Mouse (Mus musculus): ENCODE results near the gene Samd8. TPM values are rescaled to one million over a fixed set of nuclear protein-coding genes. Genes with fewer than 3 reads are reported as not detected.

Gene Samd8
- polyA plus RNA-seq, 1 experiment: 4.4 TPM

DNA sequence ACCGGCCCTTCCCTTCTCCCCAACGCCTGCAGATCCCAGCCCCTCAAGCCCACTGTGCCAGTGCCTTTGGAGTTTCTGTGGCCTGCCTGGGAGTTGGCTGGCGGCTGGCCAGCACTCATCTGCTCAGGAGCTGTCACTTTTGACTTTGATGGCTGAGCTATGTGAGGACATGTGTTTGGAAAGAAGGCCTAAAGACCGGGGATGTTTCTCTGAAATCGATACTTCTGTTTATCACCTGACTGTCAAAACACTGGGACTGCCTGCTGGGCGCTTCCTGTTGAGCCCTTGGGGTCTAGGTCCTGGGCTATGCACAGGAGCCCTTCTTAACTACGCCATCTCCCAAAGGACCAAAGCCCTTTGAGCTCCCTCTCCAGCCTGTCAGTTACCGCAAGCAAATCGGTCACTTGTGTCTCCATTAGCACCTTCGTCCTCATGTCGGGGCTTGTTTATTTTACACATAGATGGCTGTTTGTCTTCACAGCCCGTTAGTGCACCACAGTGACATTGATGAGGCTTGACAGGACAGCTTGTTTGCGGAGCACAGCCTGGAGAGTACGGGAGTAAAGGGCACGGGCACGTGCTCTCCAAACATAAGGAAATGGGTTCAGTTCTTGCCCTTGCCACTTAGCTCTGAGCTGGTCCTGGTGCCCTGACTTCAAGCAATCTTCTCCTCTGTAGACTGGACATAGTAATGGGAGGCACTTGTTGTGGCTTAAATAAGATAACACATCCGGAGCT is 30.5 kb upstream of the Samd8 start:
- no peak overlapping the region for H3K27ac ChIP-seq (ENCODE audit: control insufficient read depth, insufficient read depth, low read depth, low read length, poor library complexity)
- 84% methylated on average over 17 of the region's 17 CpGs for WGBS
- no peaks in the 10 kb centered on the region for H3K4me1 ChIP-seq (ENCODE audit: control insufficient read depth, insufficient read depth, low read length)
- H3K4me3 ChIP-seq (replicated peaks; ENCODE audit: control insufficient read depth, low read depth, low read length): no peak overlapping the region
- no peak for TF ChIP-seq CTCF (IDR thresholded peaks at IDR 0.05; ENCODE audit: control insufficient read depth, insufficient read depth, low read length)
- TF ChIP-seq POLR2A (IDR thresholded peaks at IDR 0.05; ENCODE audit: borderline replicate concordance, control insufficient read depth, low read depth, low read length): no peak

DNA sequence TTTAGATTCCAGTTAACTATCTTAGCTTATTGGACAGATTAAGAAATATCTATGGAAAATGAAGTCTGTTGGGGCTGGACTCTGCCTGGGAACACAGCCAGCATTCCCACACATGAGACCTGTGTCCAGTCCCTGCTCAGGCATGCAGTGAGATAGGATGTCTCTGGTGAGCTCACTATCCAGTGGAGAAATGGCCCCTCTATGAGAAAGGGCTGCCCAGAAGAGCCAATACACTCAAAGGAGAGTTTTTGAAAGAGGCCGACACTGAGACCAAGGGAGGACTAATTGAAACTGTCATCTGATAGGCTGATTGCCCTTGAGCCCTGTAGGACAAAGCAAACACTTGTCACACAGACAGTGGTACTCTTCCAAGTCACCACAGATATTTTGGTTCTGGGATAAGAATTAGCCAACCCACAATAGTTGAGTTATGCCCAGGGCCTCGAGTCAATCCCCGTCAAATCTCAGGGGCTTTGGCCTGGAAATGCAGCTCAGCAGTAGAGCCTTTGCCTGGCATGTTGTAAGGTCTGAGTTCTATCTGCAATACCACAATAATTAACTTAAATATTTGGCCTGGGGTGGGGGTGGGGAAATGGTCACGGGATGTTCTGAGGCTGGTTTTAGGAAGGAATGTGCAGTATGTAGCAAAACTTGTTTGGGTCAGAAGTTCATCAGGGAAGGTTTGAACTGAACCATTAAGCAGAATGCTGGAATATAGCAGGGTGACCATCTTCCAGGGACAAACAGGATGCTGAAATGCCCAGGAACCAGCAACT is 29.7 kb upstream of the Samd8 start:
- WGBS: 85% methylated on average over 4 of the region's 4 CpGs
- Histone ChIP-seq H3K27ac (ENCODE audit: control insufficient read depth, insufficient read depth, low read depth, low read length, poor library complexity) (no peak overlapping the region), H3K4me1 (ENCODE audit: control insufficient read depth, insufficient read depth, low read length) (no peaks in the 10 kb centered on the region), H3K4me3 (replicated peaks; ENCODE audit: control insufficient read depth, low read depth, low read length) (no peak overlapping the region)
- TF ChIP-seq POLR2A (IDR thresholded peaks at IDR 0.05; ENCODE audit: borderline replicate concordance, control insufficient read depth, low read depth, low read length): no peak
- TF ChIP-seq CTCF (IDR thresholded peaks at IDR 0.05; ENCODE audit: control insufficient read depth, insufficient read depth, low read length): no peak

DNA sequence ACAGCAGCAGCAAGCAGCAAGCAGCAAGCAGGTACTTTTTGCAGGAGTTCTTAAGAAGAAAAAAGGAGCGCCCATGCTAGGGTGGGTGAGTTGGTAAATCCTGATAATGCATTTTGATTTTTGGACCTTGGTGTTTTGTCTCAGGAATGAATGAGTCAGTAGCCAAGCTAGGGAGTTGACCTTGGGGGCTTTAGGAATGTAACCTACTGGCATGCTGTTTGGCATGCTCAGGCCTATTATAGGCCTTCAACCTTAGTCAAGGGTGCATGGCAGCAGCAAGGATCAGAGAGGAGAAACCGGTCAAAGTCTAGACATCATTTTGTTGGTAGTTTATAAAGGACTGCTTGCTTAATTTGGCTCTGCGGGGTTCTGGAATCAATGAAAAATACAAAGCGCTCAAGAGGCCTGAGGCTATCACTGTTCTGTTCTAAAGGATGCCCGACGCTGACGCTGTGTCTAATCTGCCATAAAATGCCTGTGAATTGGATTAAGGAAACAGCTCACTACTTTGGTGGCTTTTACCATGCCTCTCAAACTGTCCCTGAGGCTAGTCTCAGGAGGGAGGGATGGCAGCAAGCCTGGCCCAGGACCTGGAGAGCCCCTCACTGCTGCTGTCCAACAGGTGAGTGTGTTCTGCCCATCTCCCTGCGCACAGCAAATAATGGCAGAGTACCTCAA is 28.2 kb upstream of the Samd8 start:
- H3K4me3 ChIP-seq (replicated peaks; ENCODE audit: control insufficient read depth, low read depth, low read length): no peak overlapping the region
- 89% methylated on average over 8 of the region's 8 CpGs for WGBS
- H3K4me1 ChIP-seq (ENCODE audit: control insufficient read depth, insufficient read depth, low read length): no peaks in the 10 kb centered on the region
- H3K27ac ChIP-seq (ENCODE audit: control insufficient read depth, insufficient read depth, low read depth, low read length, poor library complexity): no peak overlapping the region
- TF ChIP-seq POLR2A (IDR thresholded peaks at IDR 0.05; ENCODE audit: borderline replicate concordance, control insufficient read depth, low read depth, low read length): no peak
- TF ChIP-seq CTCF (IDR thresholded peaks at IDR 0.05; ENCODE audit: control insufficient read depth, insufficient read depth, low read length): no peak

DNA sequence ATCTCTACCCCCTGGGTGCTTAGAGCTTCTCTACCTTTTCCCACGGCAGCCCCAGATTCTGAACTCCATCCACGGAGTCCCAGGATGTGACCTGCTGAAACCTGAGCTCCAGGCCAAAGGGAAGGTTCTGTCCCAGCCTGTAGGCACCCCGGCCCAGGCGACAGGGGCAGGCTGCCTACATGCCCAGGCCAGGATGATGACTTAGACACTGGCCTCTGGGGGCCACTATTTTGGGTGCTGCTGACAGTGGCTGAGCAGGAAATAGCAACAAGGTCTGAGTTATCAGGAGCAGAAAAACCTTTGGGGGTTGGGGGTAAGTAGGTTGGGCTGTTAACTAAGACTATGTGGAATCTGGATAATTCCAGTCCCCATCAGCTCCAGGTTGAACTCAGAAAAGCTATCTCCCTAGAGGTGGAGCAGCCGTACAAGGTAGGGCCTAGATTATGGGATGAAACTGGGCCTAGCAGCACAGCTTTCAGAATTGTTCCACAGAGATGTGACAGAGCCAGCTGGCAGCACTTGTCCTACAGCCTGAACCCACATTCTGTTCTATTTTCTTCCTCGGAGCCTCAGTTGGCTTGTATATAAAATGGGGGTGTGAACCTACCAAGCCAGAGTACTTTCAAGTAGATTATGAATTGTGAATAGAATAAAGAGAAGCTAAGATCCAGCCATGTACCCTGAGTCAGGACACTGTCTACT is 21.1 kb upstream of the Samd8 start:
- Histone ChIP-seq H3K27ac (ENCODE audit: control insufficient read depth, insufficient read depth, low read depth, low read length, poor library complexity) (no peak overlapping the region), H3K4me1 (ENCODE audit: control insufficient read depth, insufficient read depth, low read length) (no peaks in the 10 kb centered on the region), H3K4me3 (replicated peaks; ENCODE audit: control insufficient read depth, low read depth, low read length) (no peak overlapping the region)
- TF ChIP-seq POLR2A (IDR thresholded peaks at IDR 0.05; ENCODE audit: borderline replicate concordance, control insufficient read depth, low read depth, low read length) (no peak), CTCF (IDR thresholded peaks at IDR 0.05; ENCODE audit: control insufficient read depth, insufficient read depth, low read length) (no peak)
- WGBS: 77% methylated on average over 6 of the region's 6 CpGs

DNA sequence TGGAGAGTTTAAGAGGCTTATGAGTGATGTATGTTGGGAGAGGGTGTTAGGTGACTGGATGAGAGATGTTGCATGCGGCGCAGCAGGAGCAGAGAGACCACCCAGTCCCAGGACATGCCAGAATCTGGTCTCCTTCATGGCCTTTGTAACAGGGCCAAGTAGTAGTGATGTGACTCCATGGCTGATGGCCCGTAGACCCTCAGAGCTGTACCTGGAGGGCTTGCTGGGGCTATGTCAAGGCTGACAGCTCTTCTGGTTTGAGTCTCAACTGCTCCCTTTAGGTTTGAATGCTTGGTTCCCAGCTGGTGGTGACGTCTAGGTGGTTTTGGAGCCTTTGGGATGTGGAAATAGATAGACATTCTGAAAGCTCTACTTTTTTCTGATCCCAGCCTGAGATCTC is 20.4 kb upstream of the Samd8 start:
- Histone ChIP-seq H3K27ac (ENCODE audit: control insufficient read depth, insufficient read depth, low read depth, low read length, poor library complexity) (no peak overlapping the region), H3K4me1 (ENCODE audit: control insufficient read depth, insufficient read depth, low read length) (no peaks in the 10 kb centered on the region), H3K4me3 (replicated peaks; ENCODE audit: control insufficient read depth, low read depth, low read length) (no peak overlapping the region)
- no peak for TF ChIP-seq CTCF (IDR thresholded peaks at IDR 0.05; ENCODE audit: control insufficient read depth, insufficient read depth, low read length)
- TF ChIP-seq POLR2A (IDR thresholded peaks at IDR 0.05; ENCODE audit: borderline replicate concordance, control insufficient read depth, low read depth, low read length): no peak
- WGBS: 77% methylated on average over 4 of the region's 4 CpGs

DNA sequence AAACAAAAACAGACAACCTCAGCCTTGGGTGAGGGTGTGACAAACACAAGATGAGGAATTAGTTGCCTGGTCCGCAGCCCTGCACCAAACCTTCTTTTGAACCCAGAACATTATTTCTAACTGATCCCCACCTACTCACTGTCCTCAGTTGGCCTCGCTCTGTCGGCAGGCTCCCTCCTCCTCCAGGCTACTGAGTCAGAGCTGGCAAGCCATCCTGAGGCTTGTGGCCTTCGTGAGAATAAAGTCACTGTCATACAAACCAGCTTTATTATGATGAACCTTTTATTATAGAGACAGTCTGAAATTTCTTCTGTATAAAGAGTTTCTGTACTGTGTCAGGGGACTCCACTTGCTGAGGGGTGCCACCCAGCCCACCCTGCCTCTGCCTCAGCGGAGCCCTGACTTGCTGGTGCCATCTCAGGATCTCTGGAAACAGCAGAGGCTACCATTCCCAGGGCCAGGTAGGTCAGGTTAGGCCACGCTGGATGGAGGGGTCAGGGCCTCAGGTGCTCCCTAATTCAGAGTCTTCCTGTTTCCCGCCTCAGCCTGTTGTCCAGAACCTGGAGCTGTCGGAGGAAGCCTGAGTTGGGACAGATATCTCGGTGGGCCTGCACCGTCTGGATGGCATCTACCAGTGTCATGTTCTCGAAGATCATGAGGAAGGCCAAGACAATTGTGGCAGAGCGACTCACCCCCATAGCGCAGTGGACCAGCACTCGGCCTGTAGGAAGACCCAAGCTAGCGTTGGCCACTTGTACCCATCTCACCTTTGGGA is 17.0 kb upstream of the Samd8 start:
- no peak for TF ChIP-seq POLR2A (IDR thresholded peaks at IDR 0.05; ENCODE audit: borderline replicate concordance, control insufficient read depth, low read depth, low read length)
- no peak for TF ChIP-seq CTCF (IDR thresholded peaks at IDR 0.05; ENCODE audit: control insufficient read depth, insufficient read depth, low read length)
- Histone ChIP-seq H3K4me1 (ENCODE audit: control insufficient read depth, insufficient read depth, low read length) (no peaks in the 10 kb centered on the region), H3K4me3 (replicated peaks; ENCODE audit: control insufficient read depth, low read depth, low read length) (no peak overlapping the region), H3K27ac (ENCODE audit: control insufficient read depth, insufficient read depth, low read depth, low read length, poor library complexity) (no peak overlapping the region)
- 87% methylated on average over 15 of the region's 15 CpGs for WGBS

DNA sequence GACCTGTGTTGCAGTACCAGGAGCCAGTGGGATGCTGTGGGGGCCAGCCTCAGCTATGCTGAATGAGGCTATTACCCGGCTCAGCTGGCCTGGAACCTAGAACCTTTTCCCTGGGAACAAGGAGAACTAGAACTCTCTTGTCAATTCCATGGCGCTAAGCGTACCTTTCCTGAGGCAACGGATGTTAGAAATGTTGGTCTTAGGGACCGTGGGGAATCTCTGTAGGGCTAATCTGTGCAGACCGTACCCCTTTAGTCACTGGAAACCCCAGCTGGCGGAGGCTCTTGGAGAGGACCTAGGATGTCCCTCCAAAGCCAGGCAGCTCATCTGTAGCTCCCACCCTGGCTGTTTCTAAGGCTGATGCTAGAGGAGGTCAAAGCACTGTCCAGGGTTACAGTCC is 10.0 kb upstream of the Samd8 start:
- WGBS: 86% methylated on average over 7 of the region's 7 CpGs
- no peak overlapping the region for H3K4me3 ChIP-seq (replicated peaks; ENCODE audit: control insufficient read depth, low read depth, low read length)

More for the DNA sequence above, 10.0 kb upstream of the Samd8 start:
- H3K4me1 ChIP-seq (ENCODE audit: control insufficient read depth, insufficient read depth, low read length): peaks cover 3% of the 10 kb centered on the region; the same call in 1 of the 2 replicates
- H3K27ac ChIP-seq (ENCODE audit: control insufficient read depth, insufficient read depth, low read depth, low read length, poor library complexity): no peak overlapping the region
- TF ChIP-seq POLR2A (IDR thresholded peaks at IDR 0.05; ENCODE audit: borderline replicate concordance, control insufficient read depth, low read depth, low read length): no peak
- TF ChIP-seq CTCF (IDR thresholded peaks at IDR 0.05; ENCODE audit: control insufficient read depth, insufficient read depth, low read length): no peak

Data from bone marrow, adult 2 months (tissue).